Mouse (Mus musculus) embryo, embryonic 11.5 days (tissue): ENCODE measurements around the gene Ncoa7.

Source experiments
- DNase-seq: peaks from one replicate; pipeline ENCODE4 v3.0.0-alpha.2; 2012; ENCODE audit warnings: low read depth, low spot score

Gene Ncoa7

DNA sequence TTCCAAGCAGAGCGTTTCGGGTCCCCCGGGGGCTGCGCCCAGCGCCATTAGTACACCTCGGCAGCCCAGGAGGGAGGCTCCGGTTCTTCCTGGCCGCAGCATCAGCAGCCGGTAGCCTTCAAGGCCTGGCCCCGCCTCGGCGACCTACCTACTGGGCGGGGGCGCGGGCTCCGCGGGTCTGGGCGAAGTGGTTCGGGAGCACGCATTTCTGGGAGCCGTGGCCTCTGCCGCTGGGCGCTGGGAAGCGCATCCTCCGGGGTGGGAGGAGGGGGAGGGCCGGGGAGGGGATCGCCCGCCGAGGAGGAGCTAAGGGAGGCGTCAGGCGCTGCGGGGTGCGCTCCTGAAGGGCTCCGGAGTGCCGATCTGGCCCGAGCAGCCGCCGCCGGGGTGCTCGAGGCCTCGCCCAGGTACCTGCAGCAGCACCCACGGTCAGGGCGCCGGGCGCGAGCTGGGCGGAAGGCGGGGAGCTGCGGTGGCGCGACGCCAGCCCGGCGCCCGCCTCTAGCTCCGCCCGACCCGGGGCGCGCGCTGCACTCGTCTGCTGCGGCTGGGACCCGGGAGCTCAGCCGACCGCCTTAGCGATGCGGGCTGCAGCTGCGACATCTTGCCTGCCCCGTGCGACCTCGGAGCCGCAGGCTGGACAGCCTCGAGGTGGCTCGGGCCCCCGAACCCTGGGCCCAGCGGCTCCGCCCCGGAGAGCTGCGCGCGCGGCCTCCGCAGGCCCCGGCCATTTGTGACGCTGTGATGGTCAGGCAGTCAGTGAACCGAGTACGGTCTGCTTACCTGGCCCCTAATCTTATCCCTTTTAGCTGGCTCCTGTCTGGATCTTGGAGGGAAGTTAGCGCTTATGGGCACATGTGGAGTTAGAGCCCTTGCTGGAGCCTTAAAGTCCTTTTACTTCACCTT is at the start of gene Ncoa7:
TSS of gene Ncoa7 (minus strand) at position 646 of the 906 bp plus-strand sequence.
- peak; percentile 67 for DNase-seq

DNA sequence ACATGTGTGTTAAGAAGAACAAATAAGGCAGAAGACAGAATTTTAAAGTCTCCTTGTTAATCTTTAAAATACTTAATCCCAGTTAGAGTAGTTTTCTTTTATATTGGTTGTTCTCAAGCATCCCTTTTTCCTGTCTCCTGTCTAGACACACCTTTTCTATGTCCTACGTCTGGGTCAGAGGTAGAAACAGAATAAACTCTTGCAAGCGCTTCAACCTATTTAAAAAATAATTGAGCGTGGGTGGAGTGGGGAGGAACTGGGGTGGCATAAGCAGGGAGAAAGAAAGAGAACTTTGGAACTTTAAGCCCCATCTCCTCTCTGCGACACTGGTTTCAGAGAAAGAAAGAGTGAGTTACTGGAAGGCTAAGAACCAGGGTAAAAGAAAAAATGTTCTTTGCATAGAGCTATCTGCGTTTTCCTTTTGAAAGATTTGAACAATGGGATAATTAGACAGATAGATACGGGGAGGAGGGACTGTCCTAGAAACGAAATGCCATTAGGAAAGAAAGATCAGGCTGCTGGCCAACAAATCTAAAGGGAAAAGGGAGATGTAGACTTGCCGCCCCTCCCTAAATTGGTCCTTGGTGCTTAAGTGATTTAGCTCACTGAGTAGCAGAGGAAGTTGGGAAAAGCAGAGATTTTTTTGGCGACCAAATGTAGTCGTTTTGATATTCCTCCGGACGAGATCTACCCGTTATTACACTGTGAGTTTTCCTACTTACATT is 42.1 kb upstream of the Ncoa7 start:
- no peak for DNase-seq

DNA sequence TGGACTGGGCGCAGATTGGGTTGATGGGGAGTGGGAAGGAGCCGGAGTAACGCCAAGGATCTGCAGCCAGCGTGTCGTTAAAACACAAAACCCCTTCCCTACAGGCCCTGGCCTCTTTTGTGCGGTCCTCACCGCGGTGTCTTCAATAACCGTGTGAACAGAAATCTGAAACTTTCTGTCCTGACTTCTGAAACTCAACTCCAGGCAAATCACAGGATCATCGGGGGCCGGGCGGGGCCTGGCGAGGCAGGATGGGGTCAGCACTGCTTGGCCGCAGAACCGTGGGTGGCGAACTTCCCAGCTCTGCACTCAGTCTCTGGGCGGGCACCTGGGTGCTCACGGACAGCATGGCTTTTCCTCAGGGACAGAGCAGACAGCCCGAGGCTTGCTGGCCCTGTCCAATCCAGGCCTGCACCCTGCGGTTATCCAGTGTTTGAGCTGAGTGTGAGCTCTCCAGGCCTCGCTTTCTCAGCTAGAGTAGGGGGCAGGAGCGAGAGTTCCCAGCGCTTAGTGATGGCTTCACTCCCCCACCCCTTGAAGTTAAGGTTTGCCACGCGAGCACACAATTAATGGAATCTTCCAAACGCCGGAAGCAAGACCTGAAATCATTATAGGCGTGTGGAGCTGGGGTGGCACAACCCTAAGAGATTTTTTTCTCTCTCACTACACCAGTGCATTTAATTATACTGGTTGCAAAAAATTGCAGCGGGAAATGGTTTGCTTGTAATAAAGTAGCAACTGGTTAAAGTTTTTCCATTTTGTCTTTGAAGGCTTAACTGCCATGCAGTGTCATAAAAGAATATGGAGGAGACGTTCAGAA is 41.3 kb upstream of the Ncoa7 start:
- DNase-seq, result peak; percentile 24

DNA sequence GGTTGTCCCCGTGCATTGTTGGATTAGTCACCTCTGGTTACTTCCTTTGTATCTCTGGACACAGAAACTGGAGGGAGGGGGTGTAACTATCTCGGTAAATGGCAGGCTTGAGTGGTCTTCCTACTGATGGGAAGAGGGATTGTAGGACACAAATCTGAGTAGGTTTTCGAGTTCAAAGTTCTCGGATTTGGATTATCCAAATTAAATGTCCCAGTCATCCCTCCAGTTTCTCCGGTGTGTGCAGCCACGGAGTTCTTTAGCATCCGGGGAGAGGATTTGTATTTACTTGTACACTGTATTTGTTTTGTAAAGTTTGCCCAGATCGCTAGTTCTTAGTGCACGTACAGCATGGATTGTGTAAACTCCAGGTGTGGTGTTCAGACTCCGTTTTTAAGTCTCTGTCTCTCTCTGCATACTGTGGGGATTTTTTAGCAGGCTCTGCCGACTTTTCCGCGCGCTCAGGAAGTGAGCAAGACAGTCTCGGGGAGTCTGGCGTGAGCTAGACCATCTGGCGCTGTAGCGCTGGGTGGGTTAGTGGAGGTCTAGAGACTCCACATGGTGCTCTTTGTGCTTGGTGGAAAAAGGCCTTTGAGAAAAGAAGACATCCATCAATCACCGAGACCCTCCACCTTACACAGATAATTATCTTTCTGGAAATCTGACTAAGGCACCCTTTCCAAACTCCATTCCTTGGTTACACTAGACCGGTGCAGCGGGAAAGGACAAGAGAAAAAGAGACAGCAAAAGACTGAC is 40.5 kb upstream of the Ncoa7 start:
- DNase-seq, result peak; percentile 19

DNA sequence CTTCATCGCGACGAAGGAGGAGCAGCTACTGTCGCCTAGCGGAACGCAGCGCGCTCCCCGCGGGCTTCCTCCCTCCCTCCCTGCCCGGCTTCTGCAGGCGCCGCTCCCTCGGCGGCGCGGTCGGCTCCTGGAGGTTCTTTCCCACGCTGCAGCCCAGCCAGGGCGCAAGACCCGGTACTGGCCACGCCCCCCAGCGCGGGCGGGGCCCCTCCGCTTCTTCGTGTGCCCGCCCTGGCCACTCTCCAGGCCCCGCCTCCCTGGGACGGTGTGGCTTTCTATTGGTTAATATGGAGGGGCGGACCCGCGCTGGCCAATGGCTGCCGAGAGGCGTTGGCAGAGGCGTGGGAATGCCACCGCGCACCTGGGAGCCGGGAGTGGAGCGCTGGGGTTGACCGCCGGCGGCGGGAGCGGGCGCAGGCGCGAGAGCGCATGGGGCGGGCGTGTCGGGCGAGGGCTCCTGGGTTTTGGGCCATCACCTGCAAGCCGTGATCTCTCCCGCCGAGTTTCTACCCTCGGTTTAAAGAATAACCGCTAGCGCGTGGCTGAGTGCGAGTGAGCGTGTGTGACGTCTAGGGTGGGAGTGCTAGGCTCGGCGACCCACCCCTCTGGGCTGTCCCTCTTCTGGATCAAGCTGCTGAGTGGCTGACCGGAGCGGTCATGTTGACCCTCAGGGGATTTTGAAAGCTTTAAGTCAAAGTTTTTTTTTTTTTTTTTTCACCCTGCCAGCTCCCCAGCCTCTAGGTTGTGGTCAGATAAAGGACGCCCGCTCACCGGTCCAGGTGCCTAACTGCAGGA is 39.7 kb upstream of the Ncoa7 start, which contains the start of gene Hey2:
TSS of gene Hey2 (minus strand) at position 159 of the 795 bp plus-strand sequence.
- peak; percentile 95 for DNase-seq

DNA sequence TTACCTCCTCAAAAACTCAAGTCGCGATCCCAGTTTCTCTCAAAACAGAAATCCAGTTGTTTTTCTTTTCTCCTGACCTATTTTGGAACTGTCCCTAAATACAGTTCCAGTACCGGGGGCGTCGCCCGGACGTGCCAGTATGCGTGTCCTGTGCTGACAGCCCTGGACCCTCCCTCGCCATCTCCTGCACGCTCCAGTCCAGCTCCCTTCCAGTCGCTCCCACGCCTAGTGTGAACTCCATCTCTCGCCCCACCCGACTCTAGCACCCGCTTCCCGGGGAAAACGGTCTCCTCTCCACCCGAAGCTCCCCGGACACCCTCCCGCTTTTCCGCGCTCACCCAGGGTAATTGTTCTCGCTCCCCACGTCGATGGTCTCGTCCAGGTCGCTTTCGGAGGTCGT is 39.1 kb upstream of the Ncoa7 start:
- no peak for DNase-seq

DNA sequence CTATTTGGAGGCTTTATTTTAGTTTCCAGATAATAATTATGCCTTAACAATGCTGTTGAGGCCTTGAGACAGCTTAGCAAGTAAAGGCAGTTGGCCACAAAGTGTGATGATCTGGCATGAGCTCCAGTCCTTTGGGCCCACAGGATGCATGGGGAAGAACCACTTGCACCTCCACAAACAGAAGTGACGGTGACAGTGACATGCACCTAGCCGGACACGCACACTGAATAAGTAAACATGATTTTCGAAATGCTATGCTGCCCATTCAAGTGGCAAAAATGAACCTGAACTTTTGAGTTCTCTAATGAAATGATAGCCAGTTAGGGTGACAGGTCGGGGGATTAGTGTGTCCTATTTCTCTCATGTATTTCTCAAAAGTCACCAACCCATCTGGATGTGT is 37.7 kb upstream of the Ncoa7 start:
- DNase-seq, result no peak

DNA sequence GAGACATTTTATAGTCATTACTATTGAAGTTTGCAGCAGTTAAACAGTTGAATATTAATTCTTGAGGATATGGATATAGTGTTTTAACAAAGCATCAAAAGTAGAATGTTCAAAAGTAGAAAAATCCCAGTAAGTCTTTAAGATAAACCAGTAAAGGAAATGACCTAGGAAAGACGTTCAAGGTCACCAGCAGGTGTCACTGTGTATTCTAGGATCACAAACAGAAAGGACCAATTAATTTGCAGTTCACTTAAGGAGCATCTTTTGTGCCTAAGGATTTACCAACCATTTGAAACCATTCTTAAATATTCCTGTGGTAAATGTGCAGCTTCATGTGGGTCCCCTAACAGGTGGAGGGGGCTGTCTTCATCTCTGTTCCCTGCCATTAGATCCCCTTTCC is 35.1 kb upstream of the Ncoa7 start:
- no peak for DNase-seq

DNA sequence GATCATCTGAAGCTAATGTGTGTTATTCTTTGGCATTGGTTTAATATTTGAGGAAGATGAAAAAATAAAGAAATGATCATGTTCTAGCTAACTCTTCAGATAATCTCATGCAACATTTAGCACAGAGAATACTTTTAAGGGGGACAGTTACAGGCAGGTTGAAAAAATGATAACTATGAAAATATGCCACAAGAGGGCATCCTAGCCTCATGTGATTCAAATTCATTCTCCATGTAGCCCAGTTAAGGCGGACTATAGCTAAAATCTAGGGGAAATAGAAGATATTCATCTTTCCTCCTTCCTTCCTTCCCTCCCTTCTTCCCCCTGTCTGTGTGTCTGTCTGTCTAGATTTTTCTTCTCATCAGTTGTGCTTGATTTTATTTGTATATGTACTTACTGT is 21.9 kb upstream of the Ncoa7 start:
- no peak for DNase-seq

DNA sequence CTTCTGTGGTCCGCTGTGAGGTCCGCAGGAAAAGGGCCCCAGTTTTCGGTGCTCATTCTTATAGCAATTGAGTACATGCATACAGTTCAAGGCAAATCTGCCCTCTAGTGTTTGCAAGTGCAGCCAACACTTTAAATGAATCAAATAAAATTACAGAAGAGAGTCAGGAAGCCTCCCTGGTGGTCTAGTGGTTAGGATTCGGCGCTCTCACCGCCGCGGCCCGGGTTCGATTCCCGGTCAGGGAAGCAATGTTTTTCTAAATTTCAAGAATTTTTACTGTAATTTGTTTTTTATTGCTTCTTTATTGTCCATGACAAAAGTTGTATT is 7.8 kb upstream of the Ncoa7 start:
- peak; percentile 75 for DNase-seq

DNA sequence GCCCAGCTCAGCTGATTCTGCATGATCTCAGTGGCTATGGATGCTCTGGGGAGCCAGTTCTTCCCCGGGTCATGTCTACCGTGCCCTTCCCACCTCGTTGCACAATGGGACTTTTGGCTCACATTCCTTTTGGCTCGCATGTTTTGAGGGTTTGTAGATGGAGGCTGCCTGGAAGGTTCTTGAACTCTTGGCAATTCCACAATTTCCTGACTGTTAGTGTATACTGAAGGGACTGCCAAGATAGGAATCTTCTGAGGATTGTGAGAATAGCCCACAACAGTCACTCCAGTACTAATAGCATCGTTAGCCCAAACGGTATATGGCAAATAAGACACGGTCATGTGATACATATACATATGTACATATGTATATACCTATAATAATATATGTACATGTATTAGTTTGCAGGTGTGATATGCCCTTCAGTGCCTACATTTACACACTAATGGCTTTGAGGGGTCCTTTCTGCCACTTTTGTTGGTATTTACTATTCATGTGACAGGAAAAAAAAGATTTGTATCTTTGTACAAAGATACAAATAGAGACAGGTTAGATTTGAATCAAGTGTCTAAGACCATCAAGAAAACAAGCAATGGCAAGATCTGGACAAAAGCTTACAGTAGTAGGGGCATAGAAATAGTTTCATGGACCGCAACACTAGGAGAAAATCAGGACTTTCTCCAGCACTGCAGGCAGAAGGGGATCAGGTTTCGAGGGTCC is 7.3 kb upstream of the Ncoa7 start:
- DNase-seq, result no peak

DNA sequence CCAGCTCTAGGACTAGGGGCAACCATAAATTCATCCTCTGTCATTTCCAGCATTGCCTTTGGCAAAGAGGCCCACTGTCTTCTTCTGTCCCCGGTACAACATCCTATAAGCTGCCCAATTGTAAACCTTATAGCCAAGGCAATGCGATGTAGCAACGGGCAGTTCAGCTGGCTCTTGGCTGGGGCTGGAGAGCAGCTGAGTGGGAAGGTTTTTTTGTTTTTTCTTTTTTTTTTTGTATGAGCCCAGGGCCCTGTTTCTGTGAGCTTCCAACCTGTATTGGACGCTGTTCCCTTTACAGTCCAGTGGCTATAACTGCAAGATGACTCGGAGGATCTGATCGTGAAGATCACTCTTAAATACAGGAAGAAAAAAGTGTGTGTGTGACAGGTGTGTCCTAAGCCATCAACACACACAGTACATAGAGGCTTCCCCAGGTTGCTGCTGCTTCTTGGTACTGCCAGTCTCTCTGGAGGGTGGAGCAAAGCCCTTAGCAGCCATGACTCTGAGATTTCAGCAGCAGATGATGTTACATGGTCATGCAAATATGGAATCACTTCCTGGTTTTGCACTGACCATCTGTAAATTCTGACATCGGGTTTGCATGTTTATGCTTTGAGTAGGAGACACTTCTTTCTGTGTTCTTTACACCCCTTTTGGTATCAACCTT is 594 bp upstream of the Ncoa7 start:
- DNase-seq, result no peak

DNA sequence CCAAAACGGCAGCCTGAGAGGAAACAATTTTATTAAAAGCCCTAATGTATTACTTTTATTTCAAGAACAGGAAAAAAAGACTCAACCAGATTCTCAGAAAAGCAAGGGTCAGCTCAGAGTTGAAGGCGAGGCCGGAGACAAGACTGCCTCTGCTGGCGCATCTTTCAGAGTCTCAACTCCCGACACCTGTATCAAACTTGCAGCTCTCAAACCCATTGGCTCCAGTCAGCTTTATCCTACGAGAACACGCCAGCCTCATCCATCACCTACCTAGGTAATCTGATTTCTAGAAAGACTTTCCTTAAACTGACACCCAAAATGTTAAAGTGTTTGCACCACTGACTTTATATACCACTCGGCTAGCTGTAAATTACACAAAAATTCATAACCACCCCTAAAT is 1.1 kb downstream of the Ncoa7 start:
- no peak for DNase-seq

DNA sequence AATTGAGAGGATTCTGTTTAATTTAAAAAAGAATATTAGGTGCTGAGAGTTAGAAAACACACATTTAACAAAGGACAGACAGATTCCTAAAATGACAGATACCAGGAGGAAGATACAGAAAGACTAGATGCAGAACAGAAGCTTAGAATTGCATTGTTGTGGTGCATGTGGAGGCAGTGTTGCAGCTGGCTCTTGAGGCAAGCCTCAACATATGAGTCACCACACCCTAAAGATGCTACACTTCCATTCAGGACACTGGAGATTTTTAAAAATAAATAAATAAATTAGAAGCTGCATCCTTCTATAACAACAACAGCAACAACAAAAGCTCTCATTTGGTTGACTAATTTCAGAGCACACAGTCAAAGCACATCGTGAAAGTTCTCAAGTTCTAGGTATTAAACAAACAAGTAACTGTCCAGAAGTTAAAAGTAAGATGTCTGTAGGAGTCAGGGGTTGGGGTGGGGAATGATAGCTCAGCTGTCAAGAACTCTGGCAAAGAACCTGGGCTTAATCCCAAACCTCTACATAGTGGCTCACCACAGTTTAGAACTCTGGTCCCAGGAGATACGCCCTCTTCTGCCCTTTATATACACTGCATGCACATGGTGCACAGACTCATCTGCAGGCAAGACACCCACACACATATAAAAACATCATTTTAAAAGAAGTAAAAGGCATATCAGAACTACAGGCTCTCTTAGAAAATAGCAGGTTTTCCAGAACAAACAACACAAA is 3.2 kb downstream of the Ncoa7 start:
- DNase-seq, result no peak

DNA sequence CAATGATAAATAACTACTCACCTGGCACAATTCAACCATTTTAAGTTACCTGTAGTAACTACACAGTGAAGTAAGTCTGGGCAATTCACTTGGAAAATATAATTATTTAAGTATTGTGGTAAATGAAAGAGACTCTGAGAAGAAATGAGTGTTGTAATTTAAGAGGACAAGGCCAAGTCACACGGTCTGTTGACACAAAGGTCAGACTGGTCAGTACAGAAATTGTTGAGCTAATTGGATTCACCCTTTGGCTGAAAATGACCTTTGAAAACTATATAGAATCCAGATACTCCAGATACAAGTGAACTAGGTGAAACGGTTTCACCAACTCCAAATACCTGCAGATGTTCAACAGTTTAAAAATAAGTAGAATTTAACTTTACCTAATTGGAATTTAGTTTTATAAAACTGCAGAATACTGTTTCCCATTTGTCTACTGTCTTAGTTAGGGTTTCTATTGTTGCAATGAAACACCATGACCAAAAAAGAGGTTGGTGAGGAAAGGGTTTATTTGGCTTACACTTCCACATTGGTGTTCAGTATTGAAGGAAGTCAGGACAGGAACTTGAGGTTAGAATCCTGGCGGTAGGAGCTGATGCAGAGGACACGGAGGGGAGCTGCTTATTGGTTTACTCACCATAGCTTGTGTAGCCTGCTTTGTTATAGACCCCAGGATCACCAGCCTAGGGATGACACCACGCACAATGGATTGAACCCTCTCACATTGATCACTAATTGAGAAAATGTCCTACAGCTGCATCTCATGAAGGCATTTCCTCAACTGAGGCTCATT is 6.5 kb downstream of the Ncoa7 start:
- no peak for DNase-seq

DNA sequence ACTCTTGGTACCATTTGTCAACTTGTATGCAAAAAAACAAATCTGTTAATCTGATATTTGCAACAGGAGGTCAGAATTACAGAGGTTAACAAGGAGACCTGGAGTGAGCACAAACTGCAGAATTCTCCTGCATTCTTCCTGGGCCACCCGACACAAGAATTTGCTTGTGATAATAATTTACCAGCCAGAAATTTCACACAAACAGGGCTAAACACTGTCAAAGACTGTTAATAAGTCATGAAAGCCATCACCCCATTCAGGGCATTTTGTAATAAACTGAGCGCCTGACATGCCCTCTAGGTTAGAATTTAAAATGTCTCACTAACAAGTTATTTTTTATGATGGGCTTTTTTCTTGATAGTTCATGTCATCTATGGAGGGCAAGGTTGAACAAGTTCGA is 12.1 kb downstream of the Ncoa7 start:
- no peak for DNase-seq

DNA sequence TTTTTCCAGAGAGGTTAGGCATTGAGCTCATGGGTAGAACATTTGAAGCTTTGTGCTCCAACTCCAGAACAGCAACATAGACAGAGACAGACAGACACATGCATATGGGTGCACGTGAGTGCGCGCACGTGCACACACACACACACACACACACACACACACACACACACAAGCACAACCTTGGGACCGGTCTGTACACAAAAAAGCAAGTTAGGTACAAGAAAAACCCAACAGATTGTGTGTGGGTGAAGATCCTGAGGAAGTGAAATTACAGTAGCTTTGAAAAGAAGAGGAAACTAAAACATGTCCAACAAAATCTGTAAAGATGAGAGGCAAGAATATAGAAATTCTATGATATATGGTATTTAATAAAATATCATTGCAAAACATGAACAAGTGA is 13.6 kb downstream of the Ncoa7 start:
- no peak for DNase-seq

DNA sequence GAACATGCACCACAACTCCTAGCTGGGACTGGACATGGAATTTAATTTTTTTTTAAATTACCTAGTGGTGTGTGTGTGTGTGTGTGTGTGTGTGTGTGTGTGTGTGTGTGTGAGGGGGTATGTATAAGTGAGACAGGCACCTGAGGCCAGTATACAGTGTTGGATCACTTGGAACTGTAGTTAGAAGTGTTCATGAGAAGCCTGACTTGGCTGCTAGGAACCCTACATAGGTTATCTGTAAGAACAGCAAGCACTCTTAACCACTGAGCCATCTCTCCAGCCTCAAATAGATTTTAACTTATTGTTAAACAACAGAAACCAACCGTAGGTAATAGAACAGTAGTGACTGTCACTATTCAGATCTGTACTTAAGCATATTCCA is 14.8 kb downstream of the Ncoa7 start:
- DNase-seq, result no peak
